Mouse (Mus musculus) NIH3T3 (cell line): ENCODE results near the gene Ccndbp1.
"Not testable (repeated sequence)": the region's sequence is repeated elsewhere in the genome, so short reads cannot be mapped to it uniquely, and the experiment has no call there.

ENCODE experiments used
- DNase-seq: peaks from one replicate; pipeline ENCODE4 v3.0.0-alpha.2; 2012; ENCODE audit warnings: low read depth

Gene Ccndbp1

GRCm38 (mm10) chr2:121003586-121003985, 4.6 kb upstream of the Ccndbp1 start:
- DNase-seq = peak; percentile 25

GRCm38 (mm10) chr2:121004018-121004811, 4.0 kb upstream of the Ccndbp1 start:
- no peak for DNase-seq

- DNase-seq = no peak
Measured at GRCm38 (mm10) chr2:121006986-121007385, 1.2 kb upstream of the Ccndbp1 start.

- DNase-seq = no peak
Measured at GRCm38 (mm10) chr2:121008664-121009007, 433 bp downstream of the Ccndbp1 start.

GRCm38 (mm10) chr2:121009071-121009677, 971 bp downstream of the Ccndbp1 start:
- DNase-seq = no peak

- no peak for DNase-seq
Measured at GRCm38 (mm10) chr2:121012676-121013075, 4.5 kb downstream of the Ccndbp1 start.

- DNase-seq = no peak
Measured at GRCm38 (mm10) chr2:121015507-121015906, 7.3 kb downstream of the Ccndbp1 start.

GRCm38 (mm10) chr2:121016226-121016625, 8.0 kb downstream of the Ccndbp1 start:
- no peak for DNase-seq

GRCm38 (mm10) chr2:121017151-121017550, 8.9 kb downstream of the Ccndbp1 start:
- no peak for DNase-seq

- peak; percentile 27 for DNase-seq
Measured at GRCm38 (mm10) chr2:121022918-121023317, 14.7 kb downstream of the Ccndbp1 start.

GRCm38 (mm10) chr2:121036733-121037341, 28.6 kb downstream of the Ccndbp1 start, which contains the start of gene Epb42:
Gene Epb42 (minus strand): TSS chr2:121037072.
- no peak for DNase-seq

GRCm38 (mm10) chr2:121038851-121039250, 30.6 kb downstream of the Ccndbp1 start:
- DNase-seq = not testable (repeated sequence)

GRCm38 (mm10) chr2:121039382-121039781, 31.2 kb downstream of the Ccndbp1 start:
- DNase-seq = no peak

GRCm38 (mm10) chr2:121041098-121041497, 32.9 kb downstream of the Ccndbp1 start:
- DNase-seq = peak; percentile 75

- DNase-seq = no peak
Measured at GRCm38 (mm10) chr2:121045653-121046052, 37.5 kb downstream of the Ccndbp1 start.

GRCm38 (mm10) chr2:121052176-121052575, 44.0 kb downstream of the Ccndbp1 start:
- DNase-seq = no peak

- no peak for DNase-seq
Measured at GRCm38 (mm10) chr2:121054060-121054459, 45.9 kb downstream of the Ccndbp1 start.

- no peak for DNase-seq
Measured at GRCm38 (mm10) chr2:121055915-121056314, 47.7 kb downstream of the Ccndbp1 start.

GRCm38 (mm10) chr2:121057997-121058396, 49.8 kb downstream of the Ccndbp1 start:
- DNase-seq = no peak

- DNase-seq = no peak
Measured at GRCm38 (mm10) chr2:121061315-121061714, 53.1 kb downstream of the Ccndbp1 start.
